Mouse (Mus musculus): ENCODE measurements around the gene Serpinb8. TPM values are rescaled to one million over a fixed set of nuclear protein-coding genes. Genes with fewer than 3 reads are reported as not detected.

Serpinb8 gene
- polyA plus RNA-seq, 1 experiment: 0.44 TPM

DNA sequence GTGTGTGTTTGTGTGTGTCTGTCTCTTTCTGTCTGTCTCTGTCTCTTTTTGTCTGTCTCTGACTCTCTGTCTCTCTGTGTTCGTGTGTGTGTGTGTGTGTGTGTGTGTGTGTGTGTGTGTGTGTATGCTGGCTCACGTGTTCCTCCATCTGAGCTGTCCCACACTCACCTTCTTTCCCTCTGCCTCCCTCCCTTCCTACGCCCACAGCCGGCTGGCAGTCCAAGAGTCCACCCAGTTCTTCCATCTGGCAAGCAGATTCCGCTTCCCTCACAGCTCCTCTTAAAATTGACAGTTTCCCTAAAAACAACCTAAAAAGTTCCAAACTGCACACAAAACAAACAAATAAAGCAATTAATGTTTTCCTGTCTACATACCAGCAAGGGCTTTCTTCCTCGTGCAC is 55.3 kb downstream of the Serpinb8 start:
- peak; percentile 17 for DNase-seq (ENCODE audit: low read depth)
- TF ChIP-seq CTCF (IDR thresholded peaks at IDR 0.05; ENCODE audit: borderline replicate concordance, extremely low read depth, insufficient read depth, insufficient read length): no peak
- TF ChIP-seq POLR2A (IDR thresholded peaks at IDR 0.05; ENCODE audit: borderline replicate concordance, extremely low read depth, insufficient read depth, insufficient read length, poor library complexity, severe bottlenecking): no peak

DNA sequence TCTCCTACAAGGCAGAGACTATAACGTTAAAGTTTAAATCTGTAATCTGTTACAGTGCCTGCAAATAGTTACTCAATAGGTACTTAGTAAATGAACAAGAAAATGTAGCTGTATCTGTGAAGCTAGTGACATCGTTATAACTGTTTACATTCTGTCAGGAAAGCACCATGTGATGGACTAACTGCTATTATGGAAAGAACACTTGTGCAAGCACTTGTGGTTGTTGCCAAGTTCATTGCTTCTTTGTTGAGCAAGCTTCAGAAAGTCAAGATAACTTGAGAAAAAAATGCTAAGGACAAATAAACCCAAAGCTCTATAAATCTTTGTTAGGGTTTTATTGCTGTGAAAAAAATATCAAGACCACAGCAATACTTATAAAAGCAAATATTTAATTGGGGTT is 67.9 kb downstream of the Serpinb8 start:
- no peak for TF ChIP-seq CTCF (IDR thresholded peaks at IDR 0.05; ENCODE audit: borderline replicate concordance, extremely low read depth, insufficient read depth, insufficient read length)
- no peak for TF ChIP-seq POLR2A (IDR thresholded peaks at IDR 0.05; ENCODE audit: borderline replicate concordance, extremely low read depth, insufficient read depth, insufficient read length, poor library complexity, severe bottlenecking)

More for the DNA sequence above, 67.9 kb downstream of the Serpinb8 start:
- no peak for DNase-seq (ENCODE audit: low read depth)

Other genes starting within 250 kb of the Serpinb8 start
- gene Serpinb11, start 228.8 kb upstream of the Serpinb8 start, polyA plus RNA-seq (2012; rRNA removed): not detected in 2 replicates
- gene Serpinb7, start 190.4 kb upstream of the Serpinb8 start, polyA plus RNA-seq (2012; rRNA removed): 0.14 and 0.59 TPM in 2 replicates
- 0.16 and 0.40 TPM in 2 replicates for gene Serpinb2, start 78.6 kb upstream of the Serpinb8 start, polyA plus RNA-seq (2012; rRNA removed)